Mouse (Mus musculus) gastrocnemius, postnatal 25 days (tissue): ENCODE data around the gene Foxd1. TPM values are rescaled to one million over a fixed set of nuclear protein-coding genes. Genes with fewer than 3 reads are reported as not detected.
A peak's percentile ranks its signal among the peaks of the same experiment; 100 is the strongest.

ENCODE experiments used
- DNase-seq: peaks from one replicate; pipeline ENCODE4 v3.0.0; 2022
- total RNA-seq, 2 experiments: library from RNA; stranded (reverse); gene quantifications; 1 replicate in 1 of 2; 2 replicates in 1 of 2; pipeline ENCODE4 v1.2.3; 2021

Foxd1 gene
- total RNA-seq, 2 experiments from 2014 or later, result 0.08 TPM; not detected in 1

DNA sequence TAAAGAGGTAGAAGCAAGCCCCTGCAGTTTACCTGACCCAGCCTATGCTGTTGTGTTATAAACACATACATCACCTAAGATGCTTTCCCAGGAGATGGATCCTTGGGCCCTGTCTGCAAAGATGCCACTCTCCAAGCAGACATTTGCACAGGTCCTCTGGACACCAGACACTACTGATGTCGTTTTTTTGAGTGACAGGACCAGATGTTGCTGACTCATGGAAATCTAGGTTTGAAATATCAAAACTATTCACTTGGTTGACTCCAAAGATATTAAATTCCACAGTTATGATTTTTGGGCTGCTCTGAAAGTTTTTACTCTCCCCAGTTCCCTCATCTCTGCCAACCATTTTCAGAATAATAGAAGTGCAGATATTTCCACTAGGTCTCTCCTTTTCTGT, 35.0 kb downstream of the Foxd1 start:
- no peak for DNase-seq

GRCm38 (mm10) chr13:98390363-98390762, 36.3 kb downstream of the Foxd1 start:
- no peak for DNase-seq

DNA sequence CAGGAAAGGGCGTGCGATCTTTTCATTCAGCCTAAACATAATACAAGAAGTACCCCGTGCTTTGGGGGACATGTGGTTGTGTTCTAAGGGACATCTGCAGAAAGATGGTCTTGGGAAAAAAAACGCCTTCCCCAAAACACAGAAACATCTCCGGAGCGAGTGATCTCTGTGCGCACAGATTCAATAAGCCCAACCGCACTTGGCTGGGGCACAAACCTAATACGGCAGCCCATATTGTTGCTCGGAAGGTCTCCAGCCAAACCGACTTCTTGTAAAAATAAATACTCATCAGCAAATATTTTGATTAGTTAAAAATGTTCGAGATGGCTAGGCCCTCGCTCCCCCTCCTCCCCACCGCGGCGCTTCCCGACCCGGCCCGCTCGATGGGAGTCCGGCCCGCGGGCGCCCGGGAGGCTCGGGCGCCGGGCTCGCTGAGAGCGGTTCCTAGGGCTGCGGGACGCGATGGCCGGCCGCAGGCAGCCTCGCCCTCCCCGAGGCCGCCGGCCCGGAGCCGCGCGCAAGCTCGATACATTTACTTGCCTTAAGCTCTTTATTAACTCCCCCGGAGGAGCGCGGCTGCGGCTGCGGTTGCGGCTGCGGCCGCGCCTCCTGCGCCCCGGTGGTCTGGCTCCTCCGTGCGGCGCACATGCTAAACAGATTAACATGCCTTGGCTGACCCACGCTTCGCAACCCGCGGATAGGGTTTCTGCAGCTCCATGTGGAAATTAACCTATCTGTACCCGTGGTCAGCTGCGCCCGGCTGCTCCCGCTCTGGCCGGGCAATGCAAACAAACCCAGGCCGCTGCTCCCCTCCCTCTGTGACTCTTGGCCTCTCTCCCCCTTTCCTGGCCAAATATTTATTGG, 37.0 kb downstream of the Foxd1 start:
- DNase-seq, result peak; percentile 11

GRCm38 (mm10) chr13:98391635-98391990, 37.6 kb downstream of the Foxd1 start:
- DNase-seq, result no peak

- DNase-seq, result no peak
Observed at GRCm38 (mm10) chr13:98392031-98392430, 38.0 kb downstream of the Foxd1 start.

- no peak for DNase-seq
Observed at GRCm38 (mm10) chr13:98393356-98394070, 39.5 kb downstream of the Foxd1 start.

Other genes starting within 250 kb of the Foxd1 start
- 1 to 10 TPM; 2.3 to 3.6 TPM for gene Arhgef28, start 147.8 kb upstream of the Foxd1 start, total RNA-seq
- 1 to 10 TPM; 3.4 to 4.1 TPM for gene Utp15, start 91.2 kb upstream of the Foxd1 start, total RNA-seq
- gene Ankra2, start 91.2 kb upstream of the Foxd1 start, total RNA-seq, result 10 to 100 TPM; 13.8 to 13.9 TPM
- gene Gm21976, start 74.4 kb upstream of the Foxd1 start, total RNA-seq, result not detected
- 100 to 1,000 TPM; 194 to 210 TPM for gene Btf3, start 37.2 kb upstream of the Foxd1 start, total RNA-seq
- gene Gm10320, start 137.8 kb downstream of the Foxd1 start, total RNA-seq, result not detected